Mouse (Mus musculus) hindbrain, embryonic 13.5 days (tissue): ENCODE measurements around the gene Msmo1. TPM values are rescaled to one million over a fixed set of nuclear protein-coding genes. Genes with fewer than 3 reads are reported as not detected.
A peak's percentile ranks its signal among the peaks of the same experiment; 100 is the strongest.

ENCODE experiments used
- ATAC-seq: fragments of 200-750 bp; cut with Nextera tagmentation; 2 replicates; pipeline ENCODE4 v1.8.0; 2017; ENCODE audit warnings: moderate TSS enrichment; ENCODE audit not compliant: low FRiP score
- H3K27ac ChIP-seq: fragments of 300-500 bp; sonication (generic); 2 replicates; pipeline ENCODE4 v1.5.1; 2015; ENCODE audit warnings: inconsistent platforms, mild to moderate bottlenecking, moderate library complexity
- H3K27me3 ChIP-seq: fragments of 300-500 bp; sonication (generic); 2 replicates; pipeline ENCODE4 v1.6.1; 2015; ENCODE audit warnings: mild to moderate bottlenecking, inconsistent platforms
- H3K36me3 ChIP-seq: fragments of 300-500 bp; sonication (generic); 2 replicates; pipeline ENCODE4 v1.6.1; 2015; ENCODE audit warnings: mild to moderate bottlenecking, inconsistent platforms
- H3K4me1 ChIP-seq: fragments of 300-500 bp; sonication (generic); replicated peaks from 2 replicates; pipeline ENCODE4 v1.6.1; 2015; ENCODE audit warnings: inconsistent platforms
- H3K4me2 ChIP-seq: fragments of 300-500 bp; sonication (generic); 2 replicates; pipeline ENCODE4 v1.6.1; 2015; ENCODE audit warnings: inconsistent platforms, mild to moderate bottlenecking, moderate library complexity
- H3K4me3 ChIP-seq: fragments of 300-500 bp; sonication (generic); 2 replicates; pipeline ENCODE4 v1.5.1; 2015; ENCODE audit warnings: mild to moderate bottlenecking, inconsistent platforms
- H3K9ac ChIP-seq: fragments of 300-500 bp; sonication (generic); 2 replicates; pipeline ENCODE4 v1.6.1; 2015; ENCODE audit warnings: mild to moderate bottlenecking, inconsistent platforms
- H3K9me3 ChIP-seq: fragments of 300-500 bp; sonication (generic); 2 replicates; pipeline ENCODE4 v1.6.1; 2016; ENCODE audit warnings: inconsistent platforms
- WGBS: fragments of 180-500 bp; shearing (Covaris S2); methylation state at CpG from one replicate; pipeline ENCODE4 v1.1.7; 2015; 5-methylcytosine and 5-hydroxymethylcytosine counted together
- polyA plus RNA-seq: library from polyadenylated mRNA; unstranded; fragments of >200 nt; fragmentation: Nextera tagmentation; extraction: Ambion mirVana; gene quantifications from 2 replicates; pipeline ENCODE4 v1.2.1, GENCODE M21; 2015

Gene Msmo1
- polyA plus RNA-seq, 1 experiment from 2014 or later: 139 TPM

GRCm38 (mm10) chr8:64707481-64707880 lies 26.1 kb downstream of the Msmo1 start:
- no peak overlapping the region for H3K4me3 ChIP-seq
- H3K9ac ChIP-seq: no peak overlapping the region
- no peak for ATAC-seq
- no peaks in the 10 kb centered on the region for H3K9me3 ChIP-seq
- no peak overlapping the region for H3K27ac ChIP-seq
- H3K36me3 ChIP-seq: no peaks in the 10 kb centered on the region
- H3K4me1 ChIP-seq: no peaks in the 10 kb centered on the region
- no peak overlapping the region for H3K4me2 ChIP-seq
- no peaks in the 10 kb centered on the region for H3K27me3 ChIP-seq

GRCm38 (mm10) chr8:64703191-64703590 lies 30.4 kb downstream of the Msmo1 start:
- no peak overlapping the region for H3K9ac ChIP-seq
- ATAC-seq: no peak
- WGBS: 94% methylated on average over 1 of the region's 1 CpGs
- no peaks in the 10 kb centered on the region for H3K9me3 ChIP-seq
- no peaks in the 10 kb centered on the region for H3K27me3 ChIP-seq
- H3K4me2 ChIP-seq: no peak overlapping the region
- no peaks in the 10 kb centered on the region for H3K4me1 ChIP-seq
- H3K27ac ChIP-seq: no peak overlapping the region
- no peaks in the 10 kb centered on the region for H3K36me3 ChIP-seq
- no peak overlapping the region for H3K4me3 ChIP-seq

GRCm38 (mm10) chr8:64692651-64693201 lies 40.9 kb downstream of the Msmo1 start, which contains the start of gene Cpe:
Gene Cpe (minus strand): TSS chr8:64693054.
- ATAC-seq: peak; percentile 99
- Histone ChIP-seq H3K27ac (peak within 1 kb of the TSS; percentile 100), H3K9ac (peak within 1 kb of the TSS; percentile 98), H3K4me3 (peak within 1 kb of the TSS; percentile 67), H3K4me1 (peaks cover 26% of the 10 kb centered on the region), H3K36me3 (no peaks in the 10 kb centered on the region), H3K27me3 (no peaks in the 10 kb centered on the region), H3K9me3 (no peaks in the 10 kb centered on the region), H3K4me2 (peak within 1 kb of the TSS; percentile 65)
- under 1% methylated on average over 54 of the region's 54 CpGs for whole genome bisulfite sequencing

DNA sequence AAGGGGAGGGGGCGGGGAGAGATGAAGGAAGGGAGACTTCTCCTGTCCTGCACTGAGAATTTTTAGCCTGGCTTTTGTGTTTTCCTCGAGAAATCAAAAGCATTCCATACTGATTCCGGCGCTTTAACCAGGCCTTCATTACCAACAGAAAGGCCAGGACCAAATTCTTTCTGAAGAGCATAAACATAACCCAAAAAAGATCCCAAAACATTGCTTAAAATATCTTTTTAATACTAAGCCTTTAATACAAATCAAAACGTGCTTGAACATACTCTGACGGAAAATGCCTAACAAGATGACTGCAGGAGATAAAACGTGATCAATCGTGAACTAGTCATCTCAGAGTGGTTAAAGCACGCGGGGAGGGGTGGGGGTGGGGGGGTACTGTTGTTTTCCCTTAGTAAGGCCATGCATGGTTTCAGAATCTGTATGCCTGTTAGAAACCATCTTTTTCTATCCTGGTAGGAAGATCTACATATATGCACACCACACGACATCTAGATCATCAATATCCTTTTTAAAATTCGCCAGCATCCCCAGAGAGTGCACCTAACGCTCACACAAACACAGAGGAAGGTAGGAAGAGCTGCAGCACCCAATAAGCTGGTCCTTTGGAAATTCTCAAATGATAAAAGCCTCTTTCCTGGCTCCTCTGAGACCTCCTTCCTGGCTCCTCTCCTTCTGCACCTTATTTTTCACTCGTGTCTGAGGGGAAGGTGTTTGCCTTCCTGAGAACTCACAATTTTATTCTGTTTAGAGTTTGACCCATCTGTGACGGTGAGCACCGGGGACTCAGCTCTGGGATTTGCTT lies 41.8 kb downstream of the Msmo1 start:
- H3K27me3 ChIP-seq: no peaks in the 10 kb centered on the region
- peak overlapping the region; percentile 98 for H3K9ac ChIP-seq
- no peaks in the 10 kb centered on the region for H3K9me3 ChIP-seq
- ATAC-seq: no peak
- 8% methylated on average over 16 of the region's 16 CpGs for WGBS
- H3K27ac ChIP-seq: peak overlapping the region; percentile 100
- H3K4me2 ChIP-seq: peak overlapping the region; percentile 65
- peak overlapping the region; percentile 67 for H3K4me3 ChIP-seq
- peaks cover 35% of the 10 kb centered on the region for H3K4me1 ChIP-seq
- no peaks in the 10 kb centered on the region for H3K36me3 ChIP-seq

DNA sequence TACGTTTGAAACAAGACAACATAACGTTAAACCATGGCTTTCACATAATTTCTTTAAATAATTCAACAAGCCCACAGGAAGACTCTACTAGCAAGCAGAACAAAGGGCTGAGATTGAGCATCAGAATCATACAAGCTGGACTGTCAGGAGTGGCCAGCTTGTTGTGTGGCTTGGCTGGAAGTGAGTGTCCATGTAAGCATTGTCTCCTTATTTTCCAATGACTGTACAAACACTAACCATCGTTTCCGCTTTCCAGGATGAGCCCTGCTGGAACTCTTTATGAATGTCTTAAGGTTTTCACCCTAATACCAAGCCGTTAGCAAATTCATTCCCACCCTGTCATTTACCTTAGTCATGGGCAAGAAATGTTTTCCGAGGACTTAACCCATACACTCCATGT lies 42.7 kb downstream of the Msmo1 start:
- Histone ChIP-seq H3K36me3 (no peaks in the 10 kb centered on the region), H3K4me1 (peaks cover 35% of the 10 kb centered on the region), H3K4me3 (peak overlapping the region; percentile 67), H3K9me3 (no peaks in the 10 kb centered on the region), H3K9ac (peak overlapping the region; percentile 98), H3K4me2 (peak overlapping the region; percentile 65), H3K27ac (peak overlapping the region; percentile 48; the same call in 1 of the 2 replicates), H3K27me3 (no peaks in the 10 kb centered on the region)
- 70% methylated on average over 6 of the region's 6 CpGs for WGBS
- ATAC-seq: no peak

- peak overlapping the region; percentile 67 for H3K4me3 ChIP-seq
- no peak for ATAC-seq
- no peaks in the 10 kb centered on the region for H3K36me3 ChIP-seq
- peak overlapping the region; percentile 29; the same call in 1 of the 2 replicates for H3K9ac ChIP-seq
- 82% methylated on average over 6 of the region's 6 CpGs for WGBS
- H3K4me2 ChIP-seq: peak overlapping the region; percentile 65
- H3K27ac ChIP-seq: no peak overlapping the region
- no peaks in the 10 kb centered on the region for H3K27me3 ChIP-seq
- no peaks in the 10 kb centered on the region for H3K9me3 ChIP-seq
- H3K4me1 ChIP-seq: peaks cover 35% of the 10 kb centered on the region
Measured at GRCm38 (mm10) chr8:64690306-64690705, 43.3 kb downstream of the Msmo1 start.

DNA sequence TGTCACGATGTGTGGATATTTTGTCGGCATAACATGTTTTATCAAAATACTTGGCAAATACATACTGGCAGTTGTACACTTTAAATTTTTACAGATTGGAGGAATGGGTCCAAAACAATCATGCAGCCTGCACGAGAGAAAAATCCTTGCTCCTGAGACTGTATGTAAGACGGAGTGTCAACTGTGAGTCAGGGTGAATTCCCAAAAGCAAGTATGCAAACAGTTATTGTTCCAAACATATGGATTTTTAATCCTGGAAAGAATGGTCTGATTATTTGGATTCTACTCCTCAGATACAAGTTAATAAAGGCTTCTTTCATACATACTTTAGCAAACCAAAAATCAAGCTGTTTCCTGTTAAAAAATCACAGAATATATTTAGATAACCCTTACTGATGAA lies 44.9 kb downstream of the Msmo1 start:
- Histone ChIP-seq H3K4me2 (no peak overlapping the region), H3K9me3 (no peaks in the 10 kb centered on the region), H3K4me1 (peaks cover 35% of the 10 kb centered on the region), H3K27ac (no peak overlapping the region), H3K9ac (no peak overlapping the region), H3K27me3 (no peaks in the 10 kb centered on the region), H3K36me3 (no peaks in the 10 kb centered on the region), H3K4me3 (no peak overlapping the region)
- 78% methylated on average over 4 of the region's 4 CpGs for WGBS
- ATAC-seq: no peak

DNA sequence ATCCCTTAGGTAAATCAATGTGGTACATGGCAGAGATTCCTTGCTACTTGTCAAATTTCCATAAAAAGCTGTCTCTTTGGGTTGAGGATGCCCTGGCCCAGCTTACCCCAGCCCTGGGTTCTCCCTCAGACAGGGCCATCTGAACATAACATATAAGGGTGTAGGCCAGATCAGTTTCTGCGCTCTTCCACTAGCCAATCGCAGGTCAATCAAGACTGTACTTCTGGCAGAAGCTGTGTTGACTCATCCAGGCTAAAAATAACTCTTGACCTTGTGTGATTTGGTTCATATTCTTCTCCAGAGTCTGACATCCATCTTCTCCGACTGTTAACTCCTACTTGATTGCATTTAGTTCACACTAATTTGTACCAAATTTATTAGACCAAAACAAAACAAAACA lies 45.4 kb downstream of the Msmo1 start:
- Histone ChIP-seq H3K4me2 (no peak overlapping the region), H3K27me3 (no peaks in the 10 kb centered on the region), H3K36me3 (no peaks in the 10 kb centered on the region), H3K4me1 (peaks cover 35% of the 10 kb centered on the region), H3K4me3 (no peak overlapping the region), H3K9me3 (no peaks in the 10 kb centered on the region), H3K9ac (no peak overlapping the region), H3K27ac (no peak overlapping the region)
- no peak for ATAC-seq
- WGBS: 88% methylated on average over 3 of the region's 3 CpGs

DNA sequence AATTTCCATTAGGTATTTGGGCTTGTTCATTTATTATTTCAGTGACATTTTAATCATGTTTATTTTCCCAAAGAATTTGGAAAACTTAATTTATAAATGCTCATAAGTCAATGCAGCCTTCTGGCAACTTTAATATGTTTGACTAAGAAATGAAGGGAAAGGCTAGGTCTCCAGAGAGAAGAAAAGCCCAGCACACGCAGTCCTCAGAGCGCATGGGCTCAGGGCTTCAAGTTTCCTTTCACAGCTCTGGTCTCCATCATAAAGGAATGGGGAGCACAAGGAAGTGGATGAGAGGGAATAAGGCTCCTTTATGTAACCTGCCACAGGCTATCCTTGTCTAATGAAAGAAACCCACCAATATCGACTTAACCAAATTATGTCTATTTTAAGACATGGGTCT lies 51.1 kb downstream of the Msmo1 start:
- Histone ChIP-seq H3K9ac (no peak overlapping the region), H3K27ac (no peak overlapping the region), H3K27me3 (no peaks in the 10 kb centered on the region), H3K36me3 (peaks cover 6% of the 10 kb centered on the region; the same call in 1 of the 2 replicates), H3K4me2 (no peak overlapping the region), H3K4me1 (0 out of 2 replicates have a peak, but pooled peaks cover 6% of the 10 kb centered on the region), H3K9me3 (no peaks in the 10 kb centered on the region), H3K4me3 (no peak overlapping the region)
- ATAC-seq: no peak
- WGBS: 83% methylated on average over 3 of the region's 3 CpGs

DNA sequence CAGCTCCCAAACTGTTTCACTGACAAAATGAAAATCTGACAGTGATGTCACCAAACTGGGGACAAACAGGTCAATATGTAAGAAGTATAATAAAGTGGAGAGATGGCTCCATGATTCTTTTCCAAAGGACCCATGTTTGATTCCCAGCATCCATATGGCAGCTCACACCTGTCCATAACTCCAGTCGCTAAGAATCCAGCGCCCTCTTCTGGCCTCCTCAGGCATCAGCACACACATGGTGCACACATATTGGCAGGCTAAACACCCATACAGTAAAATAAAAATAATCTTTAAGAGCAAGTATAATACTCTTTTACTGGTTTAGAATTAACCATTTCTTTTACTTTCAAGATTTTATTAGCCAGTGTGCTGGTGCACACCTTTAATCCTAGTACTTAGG lies 57.2 kb downstream of the Msmo1 start:
- Histone ChIP-seq H3K9ac (no peak overlapping the region), H3K4me2 (no peak overlapping the region), H3K36me3 (peaks cover 7% of the 10 kb centered on the region; the same call in 1 of the 2 replicates), H3K9me3 (no peaks in the 10 kb centered on the region), H3K27ac (no peak overlapping the region), H3K27me3 (no peaks in the 10 kb centered on the region), H3K4me3 (no peak overlapping the region), H3K4me1 (peaks cover 3% of the 10 kb centered on the region; the same call in 1 of the 2 replicates)
- WGBS: 80% methylated on average over 2 of the region's 2 CpGs
- no peak for ATAC-seq

GRCm38 (mm10) chr8:64674951-64675585 lies 58.5 kb downstream of the Msmo1 start:
- 0 out of 2 replicates have a peak, but pooled peaks cover 4% of the 10 kb centered on the region for H3K36me3 ChIP-seq
- H3K27me3 ChIP-seq: no peaks in the 10 kb centered on the region
- no peak for ATAC-seq
- H3K9me3 ChIP-seq: no peaks in the 10 kb centered on the region
- no peak overlapping the region for H3K4me3 ChIP-seq
- no peak overlapping the region for H3K4me2 ChIP-seq
- WGBS: 80% methylated on average over 8 of the region's 8 CpGs
- H3K27ac ChIP-seq: no peak overlapping the region
- H3K4me1 ChIP-seq: peaks cover 3% of the 10 kb centered on the region; the same call in 1 of the 2 replicates
- H3K9ac ChIP-seq: no peak overlapping the region

- Histone ChIP-seq H3K27me3 (no peaks in the 10 kb centered on the region), H3K27ac (no peak overlapping the region), H3K9me3 (no peaks in the 10 kb centered on the region), H3K4me1 (peaks cover 3% of the 10 kb centered on the region; the same call in 1 of the 2 replicates), H3K4me3 (no peak overlapping the region), H3K36me3 (0 out of 2 replicates have a peak, but pooled peaks cover 4% of the 10 kb centered on the region), H3K4me2 (no peak overlapping the region), H3K9ac (no peak overlapping the region)
- ATAC-seq: no peak
- WGBS: 60% methylated on average over 2 of the region's 2 CpGs
Measured at GRCm38 (mm10) chr8:64672920-64673319, 60.7 kb downstream of the Msmo1 start.
